Mouse (Mus musculus) heart, adult 2 months (tissue): ENCODE results near the gene S1pr5.

Experiments used
- CTCF ChIP-seq: fragments of 200-600 bp; IDR thresholded peaks from 2 replicates; pipeline ENCODE4 v1.8.1; 2022; ENCODE audit warnings: antibody characterized with exemption, mild to moderate bottlenecking, moderate library complexity
- EP300 ChIP-seq: fragments of 200-500 bp; IDR thresholded peaks from 2 replicates; pipeline ENCODE4 v1.6.1; 2011; ENCODE audit warnings: low read depth, low read length, control low read depth; ENCODE audit not compliant: insufficient read depth
- POLR2A ChIP-seq: fragments of 200-500 bp; IDR thresholded peaks from 2 replicates; pipeline ENCODE4 v1.6.1; 2011; ENCODE audit warnings: mild to moderate bottlenecking, low read depth, low read length, control low read depth; ENCODE audit not compliant: insufficient read depth

- TF ChIP-seq CTCF (no peak), POLR2A (no peak), EP300 (no peak)
Measured at GRCm38 (mm10) chr9:21231551-21231950, 16.7 kb downstream of the S1pr5 start.
